17 mouse cellular contexts compared by ENCODE assay signal in the genomic region with DNA sequence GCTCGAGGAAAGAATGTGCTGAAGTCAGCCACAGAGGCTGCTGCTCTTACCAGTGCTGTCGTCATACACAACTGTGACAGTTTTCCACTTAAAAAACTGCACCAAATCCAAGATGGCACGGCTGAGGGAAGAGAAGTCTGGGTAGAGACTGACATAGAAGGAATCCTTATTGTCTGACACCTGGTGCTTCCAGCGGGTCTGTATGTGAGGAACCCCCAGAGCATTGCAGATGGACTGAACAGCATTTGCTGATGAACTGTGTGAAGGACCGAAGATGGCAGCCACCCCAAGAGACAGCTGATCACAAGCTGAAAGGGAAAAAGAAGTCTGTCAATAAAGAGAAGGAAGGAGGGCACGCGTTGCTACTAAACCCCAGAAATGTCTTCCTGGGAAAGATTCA.
"Had no signal": no experiment of that assay in that cellular context is flagged by ENCODE, and none has a peak within 500 bp of the region (broad histone marks: within the 10 kb centered on the region; RNA-seq: fewer than 3 reads in every experiment).

No protein-coding gene starts in this region.

- H3K9ac ChIP-seq: liver, postnatal 0 days; lung, embryonic 15.5 days; midbrain, embryonic 12.5 days; midbrain, embryonic 15.5 days; neural tube, embryonic 12.5 days; stomach, embryonic 15.5 days had no signal

- ATAC-seq: liver, postnatal 0 days; lung, postnatal 0 days; midbrain, embryonic 15.5 days had no signal

- H3K4me3 ChIP-seq: lung, embryonic 15.5 days; megakaryocyte, embryonic 14.5 days; midbrain, embryonic 12.5 days; midbrain, embryonic 15.5 days; neural tube, embryonic 12.5 days; stomach, embryonic 15.5 days had no signal

- H3K9me3 ChIP-seq: lung, embryonic 15.5 days; megakaryocyte, embryonic 14.5 days; midbrain, embryonic 12.5 days; midbrain, embryonic 15.5 days; neural tube, embryonic 12.5 days; stomach, embryonic 15.5 days had no signal

- H3K4me1 ChIP-seq: lung, embryonic 15.5 days; megakaryocyte, embryonic 14.5 days; midbrain, embryonic 12.5 days; midbrain, embryonic 15.5 days; neural tube, embryonic 12.5 days; stomach, embryonic 15.5 days had no signal

- DNase-seq: liver, postnatal 0 days; lung, adult 2 months; lung, postnatal 14 days; lung, postnatal 36 days; right cerebral cortex, postnatal 14 days; thymus, adult 2 months; thymus, postnatal 25 days; thymus, postnatal 4 days had no signal

- H3K27ac ChIP-seq: lung, embryonic 15.5 days; macrophage; midbrain, embryonic 12.5 days; midbrain, embryonic 15.5 days; neural tube, embryonic 12.5 days; stomach, embryonic 15.5 days; stomach, postnatal 0 days had no signal

- H3K4me2 ChIP-seq: lung, embryonic 15.5 days; midbrain, embryonic 12.5 days; midbrain, embryonic 15.5 days; neural tube, embryonic 12.5 days; stomach, embryonic 15.5 days had no signal

- H3K36me3 ChIP-seq: lung, embryonic 15.5 days; midbrain, embryonic 12.5 days; midbrain, embryonic 15.5 days; neural tube, embryonic 12.5 days; stomach, embryonic 15.5 days had no signal

- H3K27me3 ChIP-seq: lung, embryonic 15.5 days; megakaryocyte, embryonic 14.5 days; midbrain, embryonic 12.5 days; midbrain, embryonic 15.5 days; neural tube, embryonic 12.5 days; stomach, embryonic 15.5 days had no signal
